Mouse (Mus musculus): ENCODE results near the gene Gpalpp1. TPM values are rescaled to one million over a fixed set of nuclear protein-coding genes. Genes with fewer than 3 reads are reported as not detected.

Gene Gpalpp1
- total and polyA plus RNA-seq, 3 experiments, result 12.9 to 25.2 (median 20.2) TPM

- Histone ChIP-seq H3K9ac (ENCODE audit: insufficient read depth, low read depth) (no peak overlapping the region), H3K4me3 (replicated peaks in 1 of 3; ENCODE audit: low read depth in 2 of 3, low read length in 2 of 3, poor library complexity in 1 of 3) (no peak overlapping the region), H3K27me3 (replicated peaks) (no peaks in the 10 kb centered on the region), H3K79me2 (replicated peaks; ENCODE audit: control insufficient read depth, extremely low read depth, insufficient read depth, poor library complexity, severe bottlenecking) (no peaks in the 10 kb centered on the region), H3K27ac (ENCODE audit: insufficient read depth, low read depth) (no peak overlapping the region), H3K36me3 (replicated peaks in 1 of 2; ENCODE audit: control insufficient read depth in 1 of 2, insufficient read depth in 1 of 2, low read length in 1 of 2) (no peaks in the 10 kb centered on the region), H3K4me1 (ENCODE audit: control insufficient read depth in 1 of 2, insufficient read depth in 2 of 2) (peaks cover 16 to 46% of the 10 kb centered on the region in 2 experiments), H3K4me2 (ENCODE audit: insufficient read depth, low read depth, poor library complexity, severe bottlenecking) (no peak overlapping the region), H3K9me3 (replicated peaks; ENCODE audit: low read length) (no peaks in the 10 kb centered on the region)
- dilution Hi-C loops (cut with MboI; ENCODE audit: extremely low pct_ligation_motif_present, extremely low pct_unique_long_range_greater_than_20kb, low sequenced_read_pairs) (no loop called here), in situ Hi-C loops (cut with MboI; ENCODE audit: low pct_ligation_motif_present, low pct_unique_long_range_greater_than_20kb, low sequenced_read_pairs) (loop anchor here (5.0 to 25.0 kb wide), 2 partner anchors 322 to 862 kb away; no protein-coding TSS in a partner anchor)
- TF ChIP-seq RCOR1 (conservative IDR thresholded peaks at IDR 0.05; ENCODE audit: low read depth, low read length) (no peak), ETS1 (conservative IDR thresholded peaks at IDR 0.05; ENCODE audit: low read depth, low read length) (no peak), ELF1 (IDR thresholded peaks at IDR 0.05; ENCODE audit: low read depth, low read length) (no peak), USF1 (IDR thresholded peaks at IDR 0.05; ENCODE audit: low read depth, low read length) (no peak), CTCF (conservative IDR thresholded peaks at IDR 0.05 in 1 of 2, IDR thresholded peaks at IDR 0.05 in 1 of 2; ENCODE audit: low read depth in 2 of 2, low read length in 2 of 2) (no peak), USF2 (conservative IDR thresholded peaks at IDR 0.05; ENCODE audit: low read depth, low read length) (no peak), BHLHE40 (IDR thresholded peaks at IDR 0.05; ENCODE audit: low read depth, low read length) (no peak), MYC (IDR thresholded peaks at IDR 0.05; ENCODE audit: low read depth, low read length) (no peak), SIN3A (IDR thresholded peaks at IDR 0.05; ENCODE audit: low read length) (no peak), NRF1 (IDR thresholded peaks at IDR 0.05; ENCODE audit: low read depth, low read length) (no peak), KAT2A (IDR thresholded peaks at IDR 0.05; ENCODE audit: insufficient replicate concordance, low read length) (no peak), SMC3 (IDR thresholded peaks at IDR 0.05; ENCODE audit: low read depth, low read length) (no peak), PAX5 (IDR thresholded peaks at IDR 0.05; ENCODE audit: low read length) (no peak), E2F4 (IDR thresholded peaks at IDR 0.05; ENCODE audit: insufficient replicate concordance, low read depth, low read length) (no peak), UBTF (IDR thresholded peaks at IDR 0.05; ENCODE audit: low read depth, low read length) (no peak)
- no peak for DNase-seq (ENCODE audit: extremely low read depth)
Observed at GRCm38 (mm10) chr14:76150499-76150898, 39.9 kb upstream of the Gpalpp1 start.

GRCm38 (mm10) chr14:76149531-76150179 lies 39.1 kb upstream of the Gpalpp1 start:
- Histone ChIP-seq H3K4me3 (replicated peaks in 1 of 3; ENCODE audit: low read depth in 2 of 3, low read length in 2 of 3, poor library complexity in 1 of 3) (peak overlapping the region in 1 of 3 experiments; percentile 16), H3K9ac (ENCODE audit: insufficient read depth, low read depth) (no peak overlapping the region), H3K27ac (ENCODE audit: insufficient read depth, low read depth) (peak overlapping the region; percentile 18; the same call in 1 of the 2 replicates), H3K4me1 (ENCODE audit: control insufficient read depth in 1 of 2, insufficient read depth in 2 of 2) (peaks cover 16 to 46% of the 10 kb centered on the region in 2 experiments), H3K4me2 (ENCODE audit: insufficient read depth, low read depth, poor library complexity, severe bottlenecking) (peak overlapping the region; percentile 52), H3K36me3 (replicated peaks in 1 of 2; ENCODE audit: control insufficient read depth in 1 of 2, insufficient read depth in 1 of 2, low read length in 1 of 2) (no peaks in the 10 kb centered on the region), H3K27me3 (replicated peaks) (no peaks in the 10 kb centered on the region), H3K9me3 (replicated peaks; ENCODE audit: low read length) (no peaks in the 10 kb centered on the region), H3K79me2 (replicated peaks; ENCODE audit: control insufficient read depth, extremely low read depth, insufficient read depth, poor library complexity, severe bottlenecking) (no peaks in the 10 kb centered on the region)
- in situ Hi-C loops (cut with MboI; ENCODE audit: low pct_ligation_motif_present, low pct_unique_long_range_greater_than_20kb, low sequenced_read_pairs) (loop anchor here (5.0 to 25.0 kb wide), 2 partner anchors 323 to 863 kb away; no protein-coding TSS in a partner anchor), dilution Hi-C loops (cut with MboI; ENCODE audit: extremely low pct_ligation_motif_present, extremely low pct_unique_long_range_greater_than_20kb, low sequenced_read_pairs) (no loop called here)
- peak; percentile 53 for DNase-seq (ENCODE audit: extremely low read depth)
- no peak for TF ChIP-seq NELFE (IDR thresholded peaks at IDR 0.05; ENCODE audit: low read depth, low read length)
- TF ChIP-seq EP300 (IDR thresholded peaks at IDR 0.05; ENCODE audit: low read length), result 0 out of 2 replicates have a peak, but pooled peaks have one; percentile 14
- TF ChIP-seq MAX (IDR thresholded peaks at IDR 0.05; ENCODE audit: low read length), result no peak
- no peak for TF ChIP-seq JUN (IDR thresholded peaks at IDR 0.05; ENCODE audit: insufficient read depth, low read depth, low read length)
- no peak for TF ChIP-seq NRF1 (IDR thresholded peaks at IDR 0.05; ENCODE audit: low read depth, low read length)
- TF ChIP-seq SIN3A (IDR thresholded peaks at IDR 0.05; ENCODE audit: low read length), result no peak
- TF ChIP-seq ZMIZ1 (IDR thresholded peaks at IDR 0.05; ENCODE audit: low read depth, low read length), result no peak
- 0 out of 2 replicates have a peak, but pooled peaks have one; percentile 3 for TF ChIP-seq BHLHE40 (IDR thresholded peaks at IDR 0.05; ENCODE audit: low read depth, low read length)
- no peak for TF ChIP-seq CHD2 (IDR thresholded peaks at IDR 0.05; ENCODE audit: low read length)
- TF ChIP-seq ELF1 (IDR thresholded peaks at IDR 0.05; ENCODE audit: low read depth, low read length), result no peak
- no peak for TF ChIP-seq RAD21 (IDR thresholded peaks at IDR 0.05; ENCODE audit: low read depth, low read length)
- no peak for TF ChIP-seq CHD1 (IDR thresholded peaks at IDR 0.05; ENCODE audit: low read depth, low read length)
- no peak for TF ChIP-seq UBTF (IDR thresholded peaks at IDR 0.05; ENCODE audit: low read depth, low read length)
- no peak for TF ChIP-seq KAT2A (IDR thresholded peaks at IDR 0.05; ENCODE audit: insufficient replicate concordance, low read length)
- no peak for TF ChIP-seq GABPA (IDR thresholded peaks at IDR 0.05; ENCODE audit: insufficient replicate concordance, low read depth, low read length)
- TF ChIP-seq MXI1 (IDR thresholded peaks at IDR 0.05; ENCODE audit: low read depth, low read length), result no peak; the same call in 1 of the 2 replicates
- TF ChIP-seq HCFC1 (IDR thresholded peaks at IDR 0.05; ENCODE audit: low read depth, low read length), result no peak
- no peak for TF ChIP-seq MAFK (IDR thresholded peaks at IDR 0.05; ENCODE audit: insufficient replicate concordance, low read length)
- no peak for TF ChIP-seq TBP (conservative IDR thresholded peaks at IDR 0.05; ENCODE audit: low read depth, low read length)
- TF ChIP-seq MAZ (IDR thresholded peaks at IDR 0.05; ENCODE audit: low read depth, low read length), result no peak
- TF ChIP-seq ZNF384 (IDR thresholded peaks at IDR 0.05; ENCODE audit: low read depth, low read length), result no peak
- TF ChIP-seq MEF2A (IDR thresholded peaks at IDR 0.05; ENCODE audit: borderline replicate concordance, low read depth, low read length), result peak; percentile 53; the same call in 1 of the 2 replicates
